Mouse (Mus musculus) v-Abl transformed pro-B cells (cell line): ENCODE data around the gene Pacrg.

Experiments
- in situ Hi-C, 2 experiments: fragments of 400-800 bp; cut with MboI; formaldehyde crosslinking; loops; one replicate each; pipeline ENCODE4 v1.15.1; 2025; ENCODE audit not compliant: unreplicated experiment in 2 of 2

Pacrg gene

DNA sequence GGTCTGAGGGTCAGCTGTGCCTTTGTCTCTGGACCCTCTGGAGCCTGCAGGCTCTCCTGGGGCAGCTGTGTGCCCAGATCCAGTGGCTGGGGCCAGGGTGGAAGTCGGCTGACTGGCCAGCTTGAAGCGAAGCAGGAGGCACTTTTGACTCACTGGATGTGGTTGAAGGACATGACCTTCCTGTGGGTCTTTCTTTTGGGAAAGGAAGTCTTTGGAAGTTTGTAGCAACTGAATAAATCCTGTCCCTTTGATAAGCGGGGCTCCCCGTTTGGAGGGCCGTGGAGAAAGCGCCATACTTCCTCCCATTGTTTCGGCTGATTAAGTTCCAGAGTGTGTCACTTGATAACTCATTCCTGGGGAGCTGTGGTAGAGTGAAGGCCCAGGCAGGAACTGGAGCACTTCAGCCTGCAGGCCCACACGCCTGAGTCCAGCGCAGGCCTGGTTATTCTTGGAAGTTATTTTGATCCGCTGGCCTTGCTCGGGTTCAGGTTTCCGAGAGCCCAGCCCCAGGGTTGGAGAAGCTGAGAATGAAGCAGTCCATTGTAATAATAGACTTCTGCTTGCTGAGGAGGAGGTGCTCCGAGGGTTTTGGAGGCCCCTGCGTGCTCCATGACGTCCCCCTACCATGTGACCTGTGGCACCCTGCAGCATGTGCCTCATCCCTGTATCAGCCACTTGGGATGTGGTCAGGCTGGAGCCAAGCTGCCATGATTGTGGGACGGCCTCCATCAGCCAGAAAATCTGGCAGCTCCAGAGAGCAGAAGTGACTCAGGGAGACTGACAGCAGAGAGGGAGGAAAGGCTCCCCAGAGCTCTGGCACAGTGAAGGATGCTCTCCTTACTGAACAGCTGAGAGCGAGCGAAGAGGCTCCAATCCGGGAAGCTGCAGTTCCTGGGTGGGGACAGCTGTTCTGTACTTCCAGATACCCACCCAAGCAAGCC lies 449.6 kb downstream of the Pacrg start:
- in situ Hi-C loops, result no loop called here

DNA sequence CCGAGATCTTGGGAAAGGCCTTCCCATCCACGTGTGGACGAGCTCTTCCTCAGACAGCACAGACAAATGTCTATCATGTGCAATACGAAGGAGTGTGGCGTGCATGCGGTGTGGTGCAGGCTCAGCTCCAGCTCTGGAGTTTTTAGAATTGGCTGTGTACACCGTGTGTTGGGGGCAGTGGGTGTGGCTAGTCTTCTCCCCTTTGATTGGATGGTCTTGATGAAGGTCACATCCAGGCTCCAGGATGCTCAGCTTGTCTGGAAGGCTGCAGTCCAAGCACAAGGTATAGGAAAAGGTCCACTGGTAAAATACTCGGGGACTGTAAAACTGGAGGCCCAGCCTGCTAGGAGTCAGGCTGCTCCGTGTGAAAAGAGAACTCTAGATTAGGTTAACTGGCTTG lies 450.4 kb downstream of the Pacrg start:
- in situ Hi-C loops, result no loop called here

DNA sequence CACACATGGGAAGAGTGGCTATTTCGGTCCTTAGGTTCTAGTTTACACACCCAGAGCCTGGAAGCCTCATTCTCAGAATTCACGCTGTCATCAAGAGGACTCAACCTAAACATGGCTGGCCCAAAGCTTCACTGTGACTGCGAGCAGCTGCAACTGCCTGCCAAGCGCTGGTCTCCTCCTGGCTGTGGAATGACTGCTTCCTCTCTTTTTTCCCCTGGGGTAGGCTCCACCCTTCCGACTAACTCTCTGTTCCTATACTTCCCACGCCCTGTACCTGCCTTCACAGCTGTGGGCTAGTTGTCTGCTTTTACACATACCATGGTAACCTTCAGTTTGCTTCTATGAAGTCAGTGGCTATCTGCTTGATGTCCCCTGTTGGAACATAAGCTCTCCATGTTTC lies 453.6 kb downstream of the Pacrg start:
- in situ Hi-C loops, result no loop called here

DNA sequence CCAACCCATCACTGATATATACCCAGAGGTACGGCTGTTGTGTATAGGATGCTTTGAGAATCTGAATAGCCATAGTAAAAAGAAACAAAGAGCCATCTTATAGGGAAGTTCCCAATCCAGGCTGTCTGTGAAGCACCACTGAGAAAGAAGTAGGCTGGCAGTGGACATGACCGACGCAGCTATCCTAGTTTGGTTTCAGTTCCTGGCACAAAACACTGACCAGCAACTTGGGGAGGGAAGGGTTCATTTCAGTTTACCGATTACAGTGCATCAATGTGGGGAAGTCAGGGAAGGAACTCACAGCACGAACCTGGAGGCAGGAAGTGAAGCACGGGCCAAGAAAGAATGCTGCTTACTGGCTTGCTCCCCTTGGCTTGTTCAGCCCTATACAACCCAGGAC lies 456.7 kb downstream of the Pacrg start:
- in situ Hi-C loops, result no loop called here

DNA sequence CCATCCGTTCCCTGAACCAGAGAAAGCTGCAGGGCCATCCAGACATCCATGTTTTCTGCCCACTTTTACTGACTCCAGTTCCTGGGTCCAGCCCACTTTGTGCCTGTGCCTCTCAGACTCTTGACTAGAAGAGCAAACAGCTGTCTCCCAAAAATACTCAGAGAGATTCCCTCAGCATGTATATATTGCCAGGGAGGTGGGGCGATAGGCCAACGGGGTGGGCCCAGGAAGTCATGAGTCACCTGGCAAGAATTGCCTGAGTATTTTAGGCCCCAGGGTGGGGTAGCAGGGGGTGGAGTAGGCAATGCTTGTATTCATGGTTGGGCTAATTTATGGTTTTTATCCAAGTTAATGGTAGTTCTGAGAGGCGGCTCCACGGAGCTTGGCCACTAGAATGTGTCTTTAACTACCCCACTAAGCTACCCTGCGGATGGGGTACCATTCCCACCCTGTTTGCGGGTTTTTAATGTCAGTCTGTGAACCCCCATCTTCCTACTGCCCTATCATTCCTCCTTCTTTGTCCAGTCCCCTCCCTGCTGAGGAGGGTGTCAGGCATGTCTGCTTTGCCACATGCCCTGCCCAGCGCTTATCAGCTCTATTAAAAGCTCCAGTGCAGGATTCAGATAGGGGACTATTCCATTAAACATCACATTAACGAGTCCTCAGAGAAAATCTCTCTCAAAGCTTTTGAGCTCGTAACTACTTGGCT lies 461.5 kb downstream of the Pacrg start:
- in situ Hi-C loops, result no loop called here

DNA sequence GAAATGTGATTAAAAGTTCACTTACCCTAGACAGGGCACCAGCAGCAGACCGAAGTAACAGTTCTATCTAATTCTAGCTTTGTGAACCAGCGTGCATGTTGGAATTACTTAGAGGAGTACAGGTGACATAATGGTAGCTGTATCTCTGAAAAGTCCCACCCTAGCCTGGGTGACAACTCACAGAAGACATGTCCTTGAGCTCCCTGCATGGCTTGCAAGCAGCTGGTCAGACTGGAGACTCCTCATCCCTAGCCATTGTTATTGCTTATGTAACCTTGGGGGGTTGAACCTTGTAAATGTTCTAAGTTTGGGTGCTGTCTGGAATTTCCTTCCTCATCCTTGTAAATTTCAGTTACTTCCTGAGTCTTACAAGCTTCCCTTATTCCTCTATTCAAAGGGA lies 462.5 kb downstream of the Pacrg start:
- in situ Hi-C loops, result no loop called here

DNA sequence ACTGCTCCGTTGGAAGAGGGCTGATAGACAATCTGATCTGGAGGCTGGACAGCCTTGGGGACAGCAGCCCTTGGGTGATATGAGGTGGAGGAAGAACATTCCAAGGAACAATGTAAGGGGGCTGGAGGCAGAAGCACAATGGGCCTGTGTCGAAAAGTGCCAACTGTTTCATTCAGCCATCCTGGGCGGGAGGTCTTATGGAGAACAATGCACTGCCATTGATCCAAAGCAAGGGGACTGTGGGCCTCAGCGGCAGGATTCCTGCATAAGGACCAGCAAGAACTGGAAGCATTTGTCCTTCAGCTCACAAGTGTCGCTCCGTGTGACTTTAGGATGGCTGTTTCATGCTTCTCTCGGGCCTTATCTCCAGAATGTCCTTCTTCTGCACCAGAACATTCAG lies 465.8 kb downstream of the Pacrg start:
- in situ Hi-C loops, result no loop called here

DNA sequence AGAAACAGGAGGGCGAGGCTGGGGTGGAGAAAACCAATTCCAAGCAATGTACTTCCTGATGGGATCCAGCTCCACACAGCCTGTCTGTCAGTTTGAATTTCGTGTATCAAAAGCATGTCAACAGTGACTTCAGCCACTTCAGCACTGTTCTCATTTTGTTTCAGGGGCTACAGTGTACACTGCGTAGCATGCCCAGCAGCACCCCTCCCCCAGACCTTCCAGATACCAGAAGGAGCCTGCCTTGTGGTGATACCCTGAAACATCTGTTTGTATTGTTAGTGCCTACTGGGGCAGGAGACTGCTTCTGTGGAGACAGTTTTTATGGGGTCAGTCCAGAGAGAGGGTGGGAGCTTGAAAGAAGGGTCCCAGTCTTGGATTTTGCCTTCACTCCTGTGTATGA lies 466.4 kb downstream of the Pacrg start:
- in situ Hi-C loops, result no loop called here

DNA sequence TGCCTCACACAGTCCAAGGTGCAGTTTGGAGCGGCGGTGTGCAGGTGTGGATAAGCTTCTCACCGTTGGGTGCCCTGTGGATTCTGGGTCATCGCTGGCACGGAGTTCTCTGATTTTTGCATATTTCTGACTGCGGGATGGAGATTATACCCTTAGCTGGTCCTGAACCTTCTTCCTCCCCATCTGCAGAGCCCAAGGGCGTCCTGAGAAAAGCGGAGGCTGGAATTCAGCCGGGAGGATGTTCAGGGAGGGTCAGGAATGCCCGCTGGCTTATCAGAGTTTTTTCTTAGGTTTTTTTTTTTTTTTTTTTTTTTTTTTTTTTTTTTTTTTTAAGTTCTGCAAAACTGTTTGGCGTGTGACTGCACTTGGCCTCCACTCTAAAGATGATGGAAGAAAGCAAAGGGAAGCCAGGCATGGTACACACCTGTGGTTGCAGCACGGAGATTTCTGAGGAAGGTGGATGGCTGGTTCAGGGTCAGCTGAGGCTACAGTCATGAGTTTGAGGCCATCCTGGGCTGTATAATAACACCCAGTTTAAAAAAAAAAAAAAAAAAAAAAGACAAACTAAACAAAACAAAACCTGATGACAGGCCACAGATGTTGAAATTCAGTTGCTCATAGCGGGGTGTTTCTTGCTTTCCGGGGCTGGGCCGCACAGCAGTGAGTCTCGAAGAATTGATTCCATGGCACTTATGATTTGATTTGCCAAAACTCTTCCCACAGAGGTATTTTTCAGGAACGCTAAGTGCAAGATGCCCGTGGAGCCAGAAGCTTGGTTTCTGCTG lies 467.9 kb downstream of the Pacrg start:
- in situ Hi-C loops, result no loop called here

DNA sequence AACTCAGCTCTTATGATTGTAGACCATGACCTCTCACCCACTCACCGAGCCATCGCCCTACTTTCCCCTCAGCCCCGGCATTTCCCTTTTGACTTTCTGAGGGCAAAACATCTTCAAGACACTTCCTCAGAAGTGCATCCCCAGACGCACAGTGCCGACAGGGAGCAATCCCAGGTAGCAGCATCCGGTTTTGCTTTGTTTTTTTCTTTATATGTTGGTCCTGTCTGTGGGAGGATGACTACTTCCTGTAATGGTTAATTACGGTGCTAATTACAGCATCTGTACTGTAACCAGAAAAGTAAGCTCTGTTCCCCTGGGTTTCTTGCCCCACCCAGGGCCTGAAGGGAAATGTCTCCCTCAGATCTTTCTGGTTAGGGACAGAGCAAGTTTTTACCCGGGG lies 468.6 kb downstream of the Pacrg start:
- in situ Hi-C loops, result no loop called here

DNA sequence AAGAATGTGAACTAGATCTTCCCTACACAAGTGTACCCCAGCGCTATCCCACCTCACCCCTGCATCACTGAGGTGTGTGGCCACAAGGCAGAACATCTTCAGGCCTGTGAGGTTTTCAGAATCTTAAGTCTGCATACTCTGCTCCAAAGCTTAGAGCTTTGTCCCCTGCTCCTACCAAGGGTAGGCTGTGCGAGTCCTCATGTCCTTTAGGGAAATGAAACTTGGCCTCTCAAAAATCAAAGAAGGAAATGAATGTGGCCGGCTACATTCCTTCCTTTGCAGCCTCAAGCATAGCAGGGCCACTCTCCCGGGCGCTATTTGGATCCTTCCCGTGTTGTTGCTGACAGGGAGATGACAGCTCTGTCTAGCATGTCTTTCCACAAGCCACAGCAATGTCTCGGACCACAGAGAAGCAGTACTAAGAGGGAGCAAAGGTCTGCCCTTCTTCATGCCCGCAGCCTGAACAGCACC lies 469.4 kb downstream of the Pacrg start:
- in situ Hi-C loops, result no loop called here

DNA sequence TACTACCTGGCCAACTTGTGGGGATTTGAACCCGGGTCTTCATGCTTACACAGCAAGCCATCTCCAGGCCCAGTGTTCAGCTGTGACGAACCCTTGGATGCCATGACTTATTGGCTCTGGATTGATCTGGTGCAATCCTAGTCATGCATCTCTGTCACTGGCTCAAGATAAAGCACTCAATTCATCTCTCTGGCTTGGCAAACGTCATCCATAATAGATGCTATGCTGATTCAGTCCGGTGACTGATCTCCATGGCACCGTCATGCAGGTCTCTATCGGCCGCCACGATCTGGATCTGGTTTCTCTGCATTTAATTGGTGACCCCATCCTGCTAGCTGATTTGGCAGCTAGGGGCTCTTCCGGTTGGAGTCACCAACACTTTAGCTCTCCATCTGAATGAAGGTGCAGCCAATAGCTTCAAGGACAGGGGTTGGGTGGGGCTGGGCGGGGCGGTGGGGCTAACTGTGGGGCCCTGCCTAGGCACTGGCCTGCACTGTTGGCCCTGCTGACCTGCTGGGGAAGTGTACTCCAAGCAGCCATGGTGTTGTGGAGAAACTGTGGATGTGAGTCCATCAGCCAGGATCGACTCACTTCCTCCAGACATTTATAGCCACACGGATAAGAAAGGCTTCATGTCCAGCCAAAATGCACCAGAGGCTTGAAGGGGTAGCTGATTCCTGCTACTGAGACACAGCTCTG lies 470.0 kb downstream of the Pacrg start:
- in situ Hi-C loops, result no loop called here

DNA sequence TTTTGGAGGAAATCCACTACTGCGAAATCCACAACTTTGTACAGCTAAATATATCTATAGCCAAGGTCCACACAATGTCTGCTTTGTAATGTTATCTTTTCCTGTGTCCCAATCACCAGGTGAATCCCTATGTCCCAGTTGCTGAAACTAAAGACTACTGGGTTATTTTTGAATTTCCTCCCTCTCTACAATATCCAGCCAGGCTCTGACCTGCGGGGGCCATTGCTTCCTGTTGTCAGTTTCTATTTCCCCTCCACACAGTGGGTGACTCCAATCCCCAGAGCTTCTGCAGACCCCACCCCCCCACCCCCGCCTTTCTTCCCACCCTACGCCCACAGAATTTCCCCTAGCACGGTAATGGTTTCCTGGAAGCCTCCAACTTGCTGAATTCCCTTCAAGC lies 473.1 kb downstream of the Pacrg start:
- in situ Hi-C loops, result no loop called here

DNA sequence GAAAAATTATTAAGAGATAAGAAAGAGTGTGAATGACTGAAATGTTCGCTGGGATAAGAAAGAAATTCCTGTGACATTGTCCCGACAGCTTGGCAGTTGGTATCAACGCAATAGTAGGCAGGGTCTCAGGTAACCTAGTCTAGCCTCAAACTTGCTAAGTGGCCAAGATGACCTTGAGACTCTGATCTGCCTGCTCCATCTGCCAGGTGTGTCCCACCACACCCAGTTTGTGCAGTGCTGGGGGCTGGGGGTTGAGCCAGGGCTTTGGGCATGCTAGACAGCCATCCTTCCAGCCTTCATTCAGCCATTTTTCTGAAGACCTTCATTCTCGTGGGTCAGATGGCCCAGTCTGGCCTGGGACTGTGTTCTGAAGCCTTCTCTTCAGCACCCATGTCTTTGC lies 473.5 kb downstream of the Pacrg start:
- in situ Hi-C loops, result no loop called here

DNA sequence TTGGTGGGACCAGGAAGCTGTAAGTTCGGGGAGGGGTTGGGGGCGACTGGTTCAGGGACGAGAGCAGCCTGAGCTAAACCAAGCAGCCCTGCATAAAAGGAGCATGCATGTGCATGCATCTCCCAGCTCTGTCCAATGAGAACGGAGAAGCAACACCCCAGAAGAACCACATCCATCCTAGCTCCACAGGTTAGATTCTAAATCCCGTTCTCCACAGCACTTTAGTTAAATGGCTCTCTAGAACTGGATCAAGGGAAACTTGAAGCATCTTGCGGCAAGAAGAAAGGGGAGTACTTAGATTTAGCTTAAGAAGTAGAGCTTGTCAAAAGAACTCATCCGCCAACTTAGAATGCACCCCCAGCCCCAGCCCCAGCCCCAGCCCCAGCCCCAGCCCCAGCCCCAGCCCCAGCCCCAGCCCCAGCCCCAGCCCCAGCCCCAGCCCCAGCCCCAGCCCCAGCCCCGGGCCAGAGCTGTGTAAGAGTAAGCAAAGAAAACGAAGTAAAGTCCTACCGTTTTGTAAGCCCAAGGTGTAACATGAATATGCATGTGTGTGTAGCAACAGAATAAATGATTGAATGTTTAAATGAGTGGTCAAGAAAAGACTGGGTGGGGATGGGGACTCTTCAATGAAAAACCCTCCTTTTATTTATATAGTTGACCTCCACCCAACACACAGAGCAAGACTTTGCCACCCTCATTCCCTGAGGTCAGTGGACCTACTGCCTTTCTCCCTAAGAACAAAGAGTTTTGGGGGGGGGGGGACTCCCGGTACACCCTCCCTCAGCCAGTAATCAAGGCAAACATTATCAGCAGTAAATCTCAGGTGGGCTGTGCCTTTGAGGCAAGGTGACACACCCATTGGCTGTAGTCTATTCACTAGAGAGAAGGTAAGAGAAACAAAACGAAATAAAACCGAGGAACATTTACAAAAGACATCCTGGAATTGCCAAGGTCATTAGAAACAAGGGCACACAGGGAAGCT lies 474.3 kb downstream of the Pacrg start:
- in situ Hi-C loops, result no loop called here

DNA sequence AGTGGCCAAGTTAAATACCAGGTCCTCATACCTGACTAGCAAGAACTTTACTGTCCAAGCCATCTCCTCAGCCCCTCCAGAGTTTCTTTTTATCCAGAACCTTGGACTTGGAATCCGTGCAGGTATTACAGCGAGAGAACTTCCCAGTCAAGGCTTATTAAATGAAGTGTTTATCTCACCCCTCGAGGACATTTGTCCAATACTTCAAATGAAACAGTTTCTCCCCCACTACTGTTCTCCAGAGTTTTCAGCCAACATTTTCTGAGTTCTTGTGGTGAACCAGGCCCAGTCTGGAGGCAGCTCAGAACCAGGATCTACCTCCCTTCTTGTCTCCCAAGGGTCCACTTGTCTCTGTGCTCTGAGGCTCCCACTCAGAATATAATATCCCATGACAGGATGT lies 477.0 kb downstream of the Pacrg start:
- in situ Hi-C loops, result no loop called here

DNA sequence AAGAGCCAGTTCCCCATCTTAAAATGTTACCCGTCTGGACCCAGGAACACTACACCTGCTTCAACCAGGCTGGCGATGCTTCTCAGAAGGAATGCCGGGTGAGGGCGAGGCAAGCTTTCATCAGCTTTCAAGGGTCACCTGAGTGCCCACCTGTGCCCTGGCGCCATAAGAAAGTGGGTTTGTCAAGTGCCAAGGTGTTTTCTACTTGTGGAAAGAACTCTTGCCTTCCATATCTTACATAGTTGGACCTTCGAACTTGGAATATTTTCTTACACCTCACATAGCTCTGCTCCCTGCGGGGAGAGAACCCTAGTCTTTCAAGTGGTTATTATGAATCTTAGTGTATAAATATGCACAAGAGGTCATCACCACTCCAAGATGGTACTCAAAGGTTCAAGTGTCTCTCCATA lies 478.2 kb downstream of the Pacrg start:
- in situ Hi-C loops, result no loop called here

DNA sequence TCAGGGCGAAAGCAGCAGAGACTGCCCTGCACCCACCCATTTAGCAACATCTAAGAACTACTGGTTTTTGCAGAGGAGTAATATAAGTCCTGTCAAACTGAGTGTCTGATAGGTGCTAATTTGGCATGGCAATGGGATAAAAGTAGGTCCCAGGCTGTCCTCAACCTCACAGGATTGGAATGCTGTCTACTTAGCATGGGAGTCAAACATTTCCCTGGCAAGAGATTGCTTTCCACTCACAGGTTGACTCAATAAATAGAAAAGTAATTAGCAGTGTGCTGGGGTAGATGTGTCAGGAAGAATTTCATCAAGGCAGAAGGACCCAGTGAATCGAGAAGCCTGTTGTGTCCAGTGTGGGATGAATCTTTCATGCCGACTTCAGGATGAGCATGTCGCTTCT lies 479.4 kb downstream of the Pacrg start:
- in situ Hi-C loops, result no loop called here

DNA sequence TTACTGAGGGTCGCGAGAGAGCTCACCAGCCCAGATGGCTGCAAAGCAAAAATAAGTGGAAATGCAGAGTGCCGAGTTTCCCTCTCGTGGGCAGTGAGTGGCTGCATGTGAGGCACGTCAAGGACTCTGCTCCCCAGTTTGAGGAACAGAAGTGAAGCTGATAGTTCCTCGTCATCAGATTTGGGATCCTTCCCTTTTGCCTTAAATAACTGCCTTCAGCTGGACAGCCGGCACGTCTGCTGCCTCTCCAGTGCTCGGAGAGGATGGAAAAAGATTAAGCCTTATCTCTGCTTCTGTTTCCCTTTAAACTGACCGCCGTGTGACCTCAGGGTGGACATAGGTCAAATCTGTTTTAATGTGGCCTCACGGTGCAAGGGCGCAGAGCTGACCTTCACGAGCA lies 480.6 kb downstream of the Pacrg start:
- in situ Hi-C loops, result no loop called here
